Mouse (Mus musculus) T-cell, adult 2 months (primary cell): Measurements from ENCODE around the gene Fbxl5.
A peak's percentile ranks its signal among the peaks of the same experiment; 100 is the strongest.

Experiments
- DNase-seq: peaks from one replicate; pipeline ENCODE4 v3.0.0; 2022; ENCODE audit warnings: low spot score

Fbxl5 gene

DNA sequence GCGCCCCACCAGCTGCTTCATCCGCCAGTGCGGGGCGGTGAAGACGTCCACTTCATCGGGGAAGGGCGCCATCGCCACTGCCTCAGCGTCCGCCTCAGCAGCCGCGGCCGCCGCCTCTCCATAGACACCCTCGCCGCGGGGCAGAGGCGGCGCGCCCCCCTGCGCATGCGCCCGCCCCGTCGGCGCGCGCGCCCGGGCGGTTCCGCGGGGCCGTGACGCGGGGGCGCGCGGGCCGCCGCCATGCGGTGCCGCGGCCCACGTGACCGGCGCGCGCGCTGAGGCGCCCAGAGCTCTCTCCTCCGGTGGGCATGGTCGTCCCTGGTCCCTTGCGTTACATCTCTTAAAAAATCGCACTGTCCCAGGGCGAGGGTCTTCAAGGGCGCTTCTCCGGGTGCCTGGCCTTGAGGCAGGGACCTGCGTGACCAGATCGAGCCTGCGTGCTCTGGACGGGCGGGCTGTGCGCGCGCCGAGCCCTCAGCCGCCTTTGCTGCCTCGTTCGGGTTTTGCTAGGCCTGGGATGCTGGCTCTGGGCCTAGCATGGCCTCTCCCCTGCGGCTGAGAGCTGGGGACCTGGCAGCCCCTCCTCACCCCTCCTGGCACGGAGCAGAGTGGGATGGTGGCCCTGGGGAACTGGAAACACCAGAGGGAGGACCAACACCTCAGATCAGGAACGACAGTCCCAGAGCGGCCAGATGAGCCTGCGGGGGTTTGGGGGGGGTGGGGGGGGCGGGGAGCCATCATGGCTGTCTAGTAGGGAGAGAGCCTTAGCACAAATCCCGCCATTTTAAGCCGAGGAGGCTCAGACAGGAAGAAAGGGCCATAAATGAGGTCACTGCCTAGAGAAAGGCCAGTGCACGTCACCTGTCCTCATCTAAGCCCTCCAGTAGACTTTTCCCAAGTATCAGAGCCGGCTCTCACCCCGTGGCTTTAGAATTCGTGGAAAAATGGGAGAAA, 39.2 kb downstream of the Fbxl5 start:
- DNase-seq, result peak; percentile 80

DNA sequence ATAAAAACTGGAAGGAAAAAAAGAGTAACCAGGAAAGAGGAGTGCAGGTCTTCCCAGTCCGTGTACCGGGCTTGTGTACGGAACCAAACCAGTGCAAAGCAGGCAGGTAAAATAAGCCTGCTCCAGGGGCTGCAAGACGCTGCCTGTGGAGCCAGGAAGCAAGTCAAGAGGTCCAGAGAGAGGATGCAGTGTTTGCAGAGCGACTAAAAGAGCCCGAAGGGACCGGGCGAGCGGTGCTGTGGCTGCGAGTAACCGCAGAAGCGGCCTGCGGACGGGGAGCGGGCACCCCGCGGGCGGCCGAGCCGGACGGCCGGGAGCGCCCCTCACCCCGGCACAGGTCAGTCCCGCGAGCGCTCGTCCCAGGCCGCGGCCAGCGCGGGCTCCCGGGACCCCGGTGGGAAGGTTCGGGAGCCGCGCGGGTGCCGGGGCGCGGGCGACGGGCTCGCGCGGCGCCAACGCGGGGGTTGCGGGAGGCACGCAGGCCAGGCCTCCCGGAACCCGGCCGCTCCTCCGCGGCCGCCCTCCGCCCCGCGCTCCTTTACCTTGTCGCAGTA, 39.9 kb downstream of the Fbxl5 start:
- peak; percentile 19 for DNase-seq

DNA sequence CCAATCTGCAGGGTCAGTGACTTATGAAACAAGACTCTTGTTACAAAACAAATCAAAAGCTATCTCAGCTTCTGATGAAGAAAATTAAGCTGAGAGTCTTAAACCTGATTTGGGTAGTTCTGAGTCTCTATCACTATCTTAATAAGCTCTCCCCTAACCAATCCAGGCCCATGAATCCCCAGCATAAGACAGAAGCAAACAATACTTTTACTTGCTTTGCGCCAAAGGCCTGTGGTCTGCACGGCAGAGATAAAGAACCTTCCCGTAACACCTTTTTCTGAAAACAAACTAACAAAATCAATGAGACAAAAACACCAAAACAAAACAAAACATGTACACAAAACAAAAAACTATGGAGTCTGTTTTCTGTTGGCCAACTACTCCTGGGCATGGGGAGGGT, 42.9 kb downstream of the Fbxl5 start:
- no peak for DNase-seq

DNA sequence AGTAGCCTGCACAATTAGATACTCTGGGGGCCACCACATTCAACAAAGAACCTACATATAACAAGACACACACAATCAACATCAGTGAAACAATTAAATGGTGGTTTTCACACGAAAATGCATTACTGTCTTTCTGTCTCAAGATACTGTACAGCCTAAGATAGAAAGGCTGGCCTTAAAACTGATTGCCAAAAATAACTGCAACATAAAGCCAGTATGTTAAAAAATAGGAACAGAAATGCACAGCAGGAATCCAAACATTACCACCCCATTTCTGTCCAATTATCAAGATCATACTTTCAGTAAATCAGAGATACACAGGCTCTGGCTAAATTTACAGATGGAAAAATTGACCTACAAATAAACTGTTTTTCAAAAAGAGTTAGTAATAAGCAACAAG, 44.4 kb downstream of the Fbxl5 start:
- DNase-seq, result no peak

DNA sequence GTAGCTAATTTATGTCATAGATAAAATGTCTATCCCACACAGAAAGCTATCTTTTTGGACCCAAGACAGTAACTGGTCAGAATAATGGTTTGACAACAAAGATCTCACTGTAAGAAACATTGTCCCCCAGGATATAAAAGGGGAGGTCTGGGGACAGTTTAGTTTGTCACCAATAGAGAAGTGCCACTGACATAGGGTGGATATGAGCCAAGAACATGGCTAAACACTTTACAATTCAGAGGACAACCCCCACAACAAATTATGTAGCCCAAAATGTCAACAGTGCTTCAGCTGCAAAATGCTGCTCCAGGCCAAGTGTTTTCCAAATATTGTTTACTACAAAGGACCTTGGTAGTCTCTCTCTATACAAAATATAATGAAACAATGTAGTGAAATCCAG, 45.0 kb downstream of the Fbxl5 start:
- no peak for DNase-seq

DNA sequence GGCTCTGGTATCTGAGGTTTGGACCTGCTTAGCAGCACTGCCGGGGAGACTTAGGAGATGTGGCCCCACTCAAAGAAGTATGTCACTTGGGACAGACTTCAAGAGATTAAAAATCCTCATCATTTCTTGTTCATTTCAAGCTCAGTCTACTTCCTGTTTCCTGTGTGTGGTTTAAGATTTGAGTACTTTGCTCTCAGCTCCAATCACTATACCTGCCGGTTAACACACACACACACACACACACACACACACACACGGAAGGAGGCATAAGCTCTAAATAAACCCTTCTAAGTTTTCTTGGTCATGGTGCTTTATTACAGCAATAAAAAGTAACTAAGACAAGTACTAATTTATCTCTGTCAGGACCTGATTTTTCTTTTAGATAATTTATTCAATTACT, 49.9 kb downstream of the Fbxl5 start:
- peak; percentile 65 for DNase-seq

DNA sequence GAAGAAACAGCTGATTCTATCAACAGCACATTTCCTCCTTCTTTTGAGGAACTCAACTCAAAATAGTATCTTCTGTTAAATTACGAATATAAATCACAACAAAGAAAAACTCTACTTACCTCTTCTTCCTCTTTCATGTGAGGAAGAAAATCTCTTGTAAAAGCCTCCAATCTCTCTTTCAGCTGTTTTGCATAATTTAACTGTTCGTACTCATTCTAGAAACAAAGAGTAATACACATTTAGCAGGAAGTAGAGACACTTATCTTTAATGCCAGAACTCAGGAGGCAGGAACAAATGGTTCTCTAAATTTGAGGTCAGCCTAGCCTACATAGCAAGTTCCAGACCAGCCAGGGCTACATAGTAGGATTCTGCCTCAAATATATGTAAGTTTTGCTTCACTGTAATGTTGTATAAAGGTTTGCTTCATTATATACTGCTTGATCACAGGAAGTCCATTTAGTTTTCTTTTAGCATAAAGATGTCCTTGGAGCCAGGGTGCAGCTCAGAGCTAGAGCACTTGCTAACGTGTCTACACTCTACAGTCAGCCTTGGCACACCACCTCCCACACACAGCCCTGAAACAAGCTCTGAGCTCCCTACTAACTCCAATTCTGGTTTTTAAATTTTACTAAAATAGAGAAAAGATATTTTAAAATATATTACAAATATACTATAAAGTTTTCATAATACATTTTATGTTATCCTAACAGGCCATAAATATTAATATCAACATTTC, 50.7 kb downstream of the Fbxl5 start:
- DNase-seq, result no peak

DNA sequence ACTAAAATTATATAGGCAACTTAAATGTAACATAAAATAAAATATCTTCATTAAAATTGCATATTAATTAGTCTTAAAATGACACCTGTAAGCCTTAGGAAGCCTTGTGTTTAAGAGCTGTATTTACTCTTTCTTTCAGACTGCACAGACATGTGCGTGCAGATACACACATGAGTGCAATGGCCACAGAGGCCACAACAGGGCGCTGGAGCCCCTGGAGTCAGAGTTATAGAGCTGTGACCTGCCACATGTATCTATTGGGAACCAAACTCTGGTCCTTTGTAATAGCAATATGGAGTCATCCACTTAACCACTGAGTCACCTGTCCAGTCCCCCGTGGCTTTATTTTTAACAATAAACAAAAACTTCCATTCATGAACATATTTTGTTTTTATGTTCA, 72.3 kb downstream of the Fbxl5 start:
- DNase-seq, result no peak

DNA sequence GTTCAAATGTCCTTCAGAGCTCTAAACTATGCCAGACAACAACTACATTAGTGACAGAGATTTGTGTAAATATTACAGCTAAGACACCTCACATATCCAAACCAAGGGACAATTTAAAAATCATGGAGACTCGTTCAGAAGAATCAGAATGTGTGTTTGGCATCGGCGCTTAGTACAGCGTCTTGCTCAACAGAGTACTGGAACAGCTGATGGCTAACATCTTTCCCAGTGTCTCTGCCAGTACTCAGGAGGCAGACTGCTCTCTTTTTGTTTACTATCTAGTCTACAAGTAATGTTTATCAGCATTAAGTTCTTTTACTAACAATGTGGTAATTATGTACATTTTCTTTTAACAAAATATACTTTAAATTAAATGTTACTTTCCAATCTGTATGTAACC, 73.4 kb downstream of the Fbxl5 start:
- no peak for DNase-seq

DNA sequence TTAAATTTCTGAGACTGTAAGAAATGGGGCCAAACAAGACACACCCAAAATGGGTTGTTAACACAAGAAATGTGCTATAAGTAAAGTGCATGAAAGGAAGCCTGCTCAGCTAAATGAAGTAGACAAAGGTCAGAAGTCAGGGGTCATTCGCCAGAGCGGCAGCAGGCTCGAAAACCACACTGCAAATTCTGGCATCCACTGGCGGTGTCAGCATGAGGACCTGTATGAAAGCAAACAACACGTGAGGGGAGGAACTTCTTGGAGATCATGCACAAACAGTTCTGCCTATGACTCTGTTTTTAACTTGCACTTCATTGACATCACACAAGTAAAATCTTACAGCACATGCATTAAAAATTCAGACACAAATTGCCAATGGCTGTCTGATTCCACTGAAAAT, 76.3 kb downstream of the Fbxl5 start:
- no peak for DNase-seq

DNA sequence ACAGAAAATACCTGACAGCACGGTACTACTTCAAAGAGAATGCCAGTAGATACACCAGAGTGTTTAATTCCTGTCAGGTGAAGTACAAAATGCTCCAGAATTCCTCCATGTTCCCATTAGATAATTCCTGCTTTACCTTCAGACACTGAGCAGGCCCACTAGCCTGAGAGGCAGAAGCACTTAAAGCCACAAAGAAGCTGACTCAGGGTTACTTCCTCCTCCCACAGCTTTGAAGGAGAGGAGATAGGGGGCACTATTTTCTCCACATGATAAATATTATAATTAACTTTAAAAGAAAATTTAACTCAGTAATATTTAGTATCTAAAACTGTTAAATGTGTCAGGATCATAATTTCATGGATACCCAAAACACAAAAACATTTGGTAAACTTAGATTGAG, 77.3 kb downstream of the Fbxl5 start:
- DNase-seq, result no peak

DNA sequence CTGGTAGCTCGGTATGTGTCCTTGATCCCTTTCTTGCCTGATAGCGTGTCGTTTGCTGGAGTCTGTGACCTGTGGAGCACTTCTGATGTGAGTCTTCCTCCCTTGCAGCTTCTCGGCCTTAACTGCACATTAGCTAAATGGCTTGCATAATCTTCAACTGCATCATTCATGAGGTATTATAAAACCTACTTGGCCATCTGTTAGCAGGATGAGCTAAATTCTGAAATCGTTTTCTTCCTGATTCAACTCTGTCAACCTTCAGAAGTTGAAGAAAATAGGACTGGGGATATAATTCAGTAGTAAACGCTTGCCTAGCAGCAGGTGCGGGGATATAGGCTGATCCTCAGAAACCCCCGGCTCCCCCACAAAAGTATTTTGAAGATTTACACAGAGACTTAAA, 89.1 kb downstream of the Fbxl5 start:
- no peak for DNase-seq

DNA sequence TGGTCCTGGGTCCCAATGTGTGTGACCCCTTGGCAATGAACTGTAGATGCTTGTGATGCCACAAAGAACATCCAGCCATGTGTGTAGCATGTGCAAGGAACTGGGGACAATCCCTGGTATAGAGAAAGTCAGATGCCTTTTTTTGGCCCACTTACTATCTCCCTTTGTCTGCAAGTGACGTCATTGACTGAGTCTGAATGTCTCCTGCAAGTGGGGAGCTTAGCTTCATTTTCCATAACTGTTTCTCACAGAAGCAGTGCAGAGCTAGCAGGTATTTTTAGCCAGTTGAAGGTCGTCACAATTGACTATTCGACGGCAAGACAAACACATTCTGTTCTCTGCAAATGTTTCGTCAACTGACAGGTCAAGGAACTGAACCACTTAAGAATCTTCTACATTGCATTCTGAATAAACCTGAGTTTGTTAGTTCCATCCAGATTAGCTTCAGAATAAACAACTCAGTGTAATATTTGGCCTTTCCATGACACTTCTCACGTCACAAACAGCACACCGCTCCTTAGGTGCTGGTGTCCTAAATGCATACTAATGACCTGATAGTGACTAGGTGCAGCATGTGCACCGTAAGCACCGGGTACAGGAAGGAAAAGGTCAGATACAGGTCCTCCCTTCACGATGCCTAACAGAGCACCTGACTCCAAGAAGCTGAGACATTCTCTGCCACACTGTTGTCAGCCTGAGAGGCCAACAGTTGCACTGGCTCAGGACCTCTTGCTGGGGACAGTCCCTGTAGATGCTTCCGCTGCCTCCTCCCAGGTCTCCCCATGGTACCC, 92.9 kb downstream of the Fbxl5 start:
- peak; percentile 4 for DNase-seq

DNA sequence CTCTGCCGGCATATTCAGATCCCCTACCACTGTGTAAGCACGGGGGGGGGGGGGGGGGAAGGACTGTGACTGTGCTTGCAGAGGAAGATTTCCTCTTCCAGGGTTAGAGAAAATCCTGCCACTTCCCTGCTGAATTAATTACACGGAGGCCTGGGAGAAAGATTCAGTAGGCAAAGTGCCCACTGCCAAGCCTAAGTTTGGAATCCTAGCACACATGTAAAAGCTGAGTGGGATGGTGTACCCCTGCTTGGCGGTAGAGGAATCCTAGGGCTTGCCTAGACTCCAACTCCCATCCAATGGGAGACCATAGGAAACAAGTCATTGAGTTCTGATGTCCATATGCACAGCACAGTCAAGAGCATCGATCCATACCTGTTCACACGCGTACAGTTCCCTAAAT, 97.6 kb downstream of the Fbxl5 start:
- DNase-seq, result no peak

DNA sequence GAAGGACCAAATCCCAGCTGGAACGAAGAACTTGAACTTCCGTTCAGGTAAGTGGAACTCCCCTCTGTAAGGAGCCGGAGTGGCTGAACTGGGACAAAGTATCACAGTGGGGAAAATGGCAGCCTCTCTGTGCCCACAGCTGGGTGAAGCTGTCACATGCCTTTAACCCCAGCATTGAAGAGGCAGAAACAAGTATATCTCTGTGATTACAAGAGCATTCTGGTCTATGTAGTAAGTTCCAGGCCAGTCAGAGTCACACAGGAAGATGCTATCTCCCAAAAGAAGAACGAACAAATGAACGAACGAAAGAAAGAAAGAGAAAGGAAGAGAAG, 99.0 kb downstream of the Fbxl5 start:
- no peak for DNase-seq

DNA sequence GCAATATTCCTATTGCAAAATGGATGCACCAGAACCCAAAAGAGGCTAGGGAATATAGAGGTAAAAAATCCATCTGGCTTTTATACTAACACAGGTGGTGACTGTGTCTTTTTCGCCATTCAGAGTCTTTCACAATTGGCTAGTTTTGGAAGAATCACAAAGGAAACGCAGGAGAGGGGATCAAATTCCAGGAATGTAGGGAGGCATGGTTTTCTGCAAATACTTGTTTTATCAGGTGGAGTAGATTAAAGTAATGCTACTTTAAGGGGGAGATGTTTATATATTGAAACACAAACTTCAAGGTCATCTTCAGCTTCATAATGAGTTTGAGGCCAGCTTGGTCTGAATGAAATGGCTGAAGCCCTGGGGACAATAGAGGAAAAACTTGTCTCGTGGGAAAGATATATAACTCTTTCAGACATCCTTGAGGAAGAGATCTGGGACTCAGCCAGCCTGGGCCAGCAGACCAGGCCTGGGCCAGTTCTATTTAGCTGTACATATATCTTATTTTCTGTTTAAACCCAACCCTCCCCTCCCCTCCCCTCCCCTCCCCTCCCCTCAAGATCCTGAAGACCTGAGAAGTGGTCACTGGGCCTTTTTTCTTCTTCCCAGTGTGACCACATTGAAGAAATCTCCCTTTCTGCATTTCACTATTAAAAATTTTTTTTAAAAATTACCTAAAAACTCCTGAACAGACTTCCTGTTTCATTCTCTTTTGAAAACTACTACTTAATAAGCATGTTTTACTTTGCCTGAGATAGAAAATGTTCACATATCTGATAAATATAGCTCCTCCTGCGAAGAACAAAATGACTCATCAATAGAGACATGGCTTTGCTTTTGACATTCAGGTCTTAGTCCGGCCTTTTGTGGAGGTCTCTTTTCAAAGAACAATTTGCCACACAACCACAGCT, 99.6 kb downstream of the Fbxl5 start:
- DNase-seq, result no peak

DNA sequence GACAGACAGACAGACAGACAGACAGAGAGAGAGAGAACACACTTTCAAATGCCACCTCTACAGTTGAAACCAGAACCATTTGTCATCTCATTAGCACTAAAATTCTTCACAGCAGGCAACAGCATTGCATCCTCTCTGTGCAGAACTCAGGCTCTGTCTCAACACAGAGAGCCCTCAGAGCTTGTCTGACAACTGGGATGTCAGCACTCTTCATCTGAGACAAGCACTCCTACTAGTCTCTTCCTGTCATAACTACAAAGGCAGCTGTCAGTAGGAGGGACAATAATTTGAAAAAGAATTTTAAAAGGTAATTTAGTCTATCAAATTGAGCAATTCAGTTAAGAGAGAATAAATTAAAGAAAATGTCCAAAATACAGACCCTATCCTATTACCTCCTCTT, 122.2 kb downstream of the Fbxl5 start:
- no peak for DNase-seq

DNA sequence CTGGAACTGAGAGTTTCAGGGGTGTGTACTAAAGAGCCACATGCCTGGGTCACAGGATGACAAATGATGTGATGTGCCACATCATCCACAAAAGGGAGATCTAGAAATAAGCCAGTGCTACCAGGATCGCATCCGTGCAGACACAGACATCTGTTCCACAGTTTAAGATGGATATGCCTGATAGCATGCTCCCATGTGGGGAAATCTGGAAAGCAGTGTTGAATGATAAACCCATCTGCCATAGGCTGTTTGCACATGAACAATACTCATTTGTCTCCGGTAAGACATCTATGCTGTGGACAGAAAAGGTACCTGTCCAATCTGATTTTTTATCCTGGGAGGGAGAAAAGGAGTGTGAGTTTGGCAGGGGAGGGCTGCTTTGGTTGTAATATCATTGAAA, 124.3 kb downstream of the Fbxl5 start:
- DNase-seq, result no peak
